Mouse (Mus musculus) mouse trophoblast stem cell (cell line): ENCODE data around the gene Hnf1a.

Experiments used
- in situ Hi-C, 2 experiments: fragments of 300-500 bp; cut with MseI, MboI; formaldehyde crosslinking; loops; 2 replicates in 1 of 2; 3 replicates in 1 of 2; pipeline ENCODE4 v1.15.1; 2025

Hnf1a gene

GRCm38 (mm10) chr5:114979250-114980121 is 8.6 kb upstream of the Hnf1a start:
- in situ Hi-C loops: loop anchor here (10.0 kb wide), 1 partner anchor 95 kb away; no protein-coding TSS in a partner anchor

- in situ Hi-C loops: loop anchor here in 1 of 2 experiments (10.0 kb wide), 1 partner anchor 96 kb away; no protein-coding TSS in a partner anchor
These were observed 8.0 kb upstream of the Hnf1a start for GRCm38 (mm10) chr5:114978888-114979249.

GRCm38 (mm10) chr5:114978473-114978872 is 7.6 kb upstream of the Hnf1a start:
- in situ Hi-C loops: loop anchor here in 1 of 2 experiments (10.0 kb wide), 1 partner anchor 96 kb away; no protein-coding TSS in a partner anchor

- in situ Hi-C loops: loop anchor here in 1 of 2 experiments (10.0 kb wide), 1 partner anchor 98 kb away; no protein-coding TSS in a partner anchor
These were observed 6.0 kb upstream of the Hnf1a start for GRCm38 (mm10) chr5:114976935-114977334.

GRCm38 (mm10) chr5:114973131-114973530 is 2.2 kb upstream of the Hnf1a start:
- in situ Hi-C loops: loop anchor here in 1 of 2 experiments (10.0 kb wide), 1 partner anchor 102 kb away; no protein-coding TSS in a partner anchor

GRCm38 (mm10) chr5:114972201-114972600 is 1.3 kb upstream of the Hnf1a start:
- in situ Hi-C loops: loop anchor here in 1 of 2 experiments (10.0 kb wide), 1 partner anchor 103 kb away; no protein-coding TSS in a partner anchor

- in situ Hi-C loops: loop anchor here in 1 of 2 experiments (10.0 kb wide), 1 partner anchor 105 kb away; no protein-coding TSS in a partner anchor
These were observed 1.2 kb downstream of the Hnf1a start for GRCm38 (mm10) chr5:114969609-114970215.

- in situ Hi-C loops: no loop called here
These were observed 1.8 kb downstream of the Hnf1a start for GRCm38 (mm10) chr5:114969064-114969463.

- in situ Hi-C loops: no loop called here
These were observed 2.2 kb downstream of the Hnf1a start for GRCm38 (mm10) chr5:114968651-114969050.

- in situ Hi-C loops: no loop called here
These were observed 3.2 kb downstream of the Hnf1a start for GRCm38 (mm10) chr5:114967523-114968268.

GRCm38 (mm10) chr5:114964967-114965898 is 5.7 kb downstream of the Hnf1a start:
- in situ Hi-C loops: no loop called here

GRCm38 (mm10) chr5:114964315-114964966 is 6.5 kb downstream of the Hnf1a start:
- in situ Hi-C loops: no loop called here

- in situ Hi-C loops: no loop called here
These were observed 9.1 kb downstream of the Hnf1a start for GRCm38 (mm10) chr5:114961590-114962360.

GRCm38 (mm10) chr5:114958069-114958468 is 12.8 kb downstream of the Hnf1a start:
- in situ Hi-C loops: no loop called here

- in situ Hi-C loops: no loop called here
These were observed 17.6 kb downstream of the Hnf1a start for GRCm38 (mm10) chr5:114953326-114953725.

- in situ Hi-C loops: no loop called here
These were observed 19.5 kb downstream of the Hnf1a start for GRCm38 (mm10) chr5:114951279-114951880.

- in situ Hi-C loops: no loop called here
These were observed 20.2 kb downstream of the Hnf1a start for GRCm38 (mm10) chr5:114950669-114951068.

- in situ Hi-C loops: no loop called here
These were observed 21.1 kb downstream of the Hnf1a start for GRCm38 (mm10) chr5:114949812-114950211.

- in situ Hi-C loops: no loop called here
These were observed 21.6 kb downstream of the Hnf1a start for GRCm38 (mm10) chr5:114949316-114949715.
